Mouse (Mus musculus): Measurements from ENCODE around the gene Zbtb38.

DNA sequence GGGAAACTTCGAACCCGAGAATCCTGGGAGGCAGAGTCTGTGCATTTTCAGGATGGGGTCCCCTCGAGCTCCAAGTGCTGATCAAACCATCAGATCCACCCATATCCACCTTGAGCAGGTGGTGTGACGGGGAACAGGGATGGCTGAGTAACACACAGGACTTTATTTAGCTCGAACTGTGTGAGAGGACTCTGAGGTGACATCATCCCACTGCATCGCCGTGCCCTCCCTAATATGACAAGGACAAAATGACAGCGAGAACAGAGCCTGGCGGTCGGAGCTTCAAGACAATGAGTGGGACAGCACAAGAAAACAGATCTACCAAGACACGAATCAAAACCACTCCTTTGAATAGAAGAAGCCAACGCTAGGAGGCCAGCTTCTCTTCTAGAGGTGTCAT lies 40.6 kb downstream of the Zbtb38 start:
- no peak for TF ChIP-seq CTCF (IDR thresholded peaks at IDR 0.05; ENCODE audit: low read depth, low read length)
- TF ChIP-seq GATA1 (IDR thresholded peaks at IDR 0.05; ENCODE audit: borderline replicate concordance, low read length), result no peak
- no peak for TF ChIP-seq TAL1 (conservative IDR thresholded peaks at IDR 0.05; ENCODE audit: low read depth, low read length)
- TF ChIP-seq POLR2AphosphoS5 (IDR thresholded peaks at IDR 0.05; ENCODE audit: insufficient replicate concordance, low read depth, low read length), result no peak
